Mouse (Mus musculus): ENCODE results near the gene Ttll12. TPM values are rescaled to one million over a fixed set of nuclear protein-coding genes. Genes with fewer than 3 reads are reported as not detected.

Ttll12 gene
- total RNA-seq, 2 experiments from 2014 or later = 5.6 to 6.5 TPM

DNA sequence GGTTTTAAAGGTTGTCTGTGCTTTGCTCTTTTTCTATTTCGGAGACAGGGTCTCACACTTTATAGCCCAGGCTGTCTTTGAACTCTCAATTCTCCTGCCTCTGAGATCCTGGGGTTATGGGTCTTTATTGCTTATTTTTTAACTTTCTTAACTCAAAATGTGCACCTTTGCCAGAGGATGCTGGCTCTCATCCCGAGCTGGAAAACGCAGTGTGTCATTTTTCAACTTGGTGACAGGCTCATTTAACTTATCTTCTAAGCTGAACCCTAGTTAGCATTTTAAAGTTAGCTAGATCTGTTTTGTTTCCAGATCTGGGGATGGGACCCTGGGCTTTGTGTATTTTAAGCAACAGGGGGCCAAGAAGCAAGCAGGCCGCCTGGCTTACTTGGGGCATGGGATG is 66.1 kb downstream of the Ttll12 start:
- intact Hi-C loops (cut with DNase I) = no loop called here
- DNase-seq = no peak

DNA sequence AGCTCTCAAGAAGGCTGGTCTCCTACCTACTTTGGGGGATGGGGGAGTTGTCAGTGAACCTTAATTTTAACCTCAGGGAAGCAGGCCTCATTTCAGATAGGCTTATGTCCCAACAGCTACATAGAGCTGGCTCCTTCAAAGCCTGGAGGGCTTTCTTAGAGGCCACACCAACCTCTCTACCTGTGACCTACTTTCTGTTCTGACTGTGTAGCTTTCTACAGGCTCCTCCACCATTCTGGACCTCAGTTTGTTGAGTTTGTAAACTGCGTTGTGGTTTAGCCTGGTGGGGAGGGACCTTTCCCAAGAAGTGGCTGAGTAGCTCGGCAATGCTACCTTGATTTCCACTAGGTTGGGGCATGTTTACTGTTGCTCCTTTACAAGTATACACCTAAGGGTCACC is 67.2 kb downstream of the Ttll12 start:
- intact Hi-C loops (cut with DNase I) = no loop called here
- DNase-seq = no peak

DNA sequence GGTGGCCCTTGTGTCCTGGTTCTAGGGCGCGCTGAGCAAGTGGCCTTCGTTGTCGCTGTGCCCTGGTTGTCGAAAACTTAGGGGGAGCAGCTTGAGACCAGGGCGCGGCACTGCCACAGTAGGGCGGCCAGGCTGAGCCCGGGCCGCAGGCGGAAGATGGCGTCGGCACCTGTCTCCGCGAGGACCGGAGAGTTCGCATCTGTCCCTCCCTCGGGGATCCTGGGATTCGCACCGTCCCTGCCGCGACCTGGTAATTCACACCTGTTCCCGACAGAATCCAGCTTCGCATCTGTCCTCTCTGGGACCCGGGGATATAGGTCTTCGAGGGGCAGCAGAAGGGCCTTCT is 67.9 kb downstream of the Ttll12 start:
- DNase-seq = no peak
- intact Hi-C loops (cut with DNase I) = no loop called here

DNA sequence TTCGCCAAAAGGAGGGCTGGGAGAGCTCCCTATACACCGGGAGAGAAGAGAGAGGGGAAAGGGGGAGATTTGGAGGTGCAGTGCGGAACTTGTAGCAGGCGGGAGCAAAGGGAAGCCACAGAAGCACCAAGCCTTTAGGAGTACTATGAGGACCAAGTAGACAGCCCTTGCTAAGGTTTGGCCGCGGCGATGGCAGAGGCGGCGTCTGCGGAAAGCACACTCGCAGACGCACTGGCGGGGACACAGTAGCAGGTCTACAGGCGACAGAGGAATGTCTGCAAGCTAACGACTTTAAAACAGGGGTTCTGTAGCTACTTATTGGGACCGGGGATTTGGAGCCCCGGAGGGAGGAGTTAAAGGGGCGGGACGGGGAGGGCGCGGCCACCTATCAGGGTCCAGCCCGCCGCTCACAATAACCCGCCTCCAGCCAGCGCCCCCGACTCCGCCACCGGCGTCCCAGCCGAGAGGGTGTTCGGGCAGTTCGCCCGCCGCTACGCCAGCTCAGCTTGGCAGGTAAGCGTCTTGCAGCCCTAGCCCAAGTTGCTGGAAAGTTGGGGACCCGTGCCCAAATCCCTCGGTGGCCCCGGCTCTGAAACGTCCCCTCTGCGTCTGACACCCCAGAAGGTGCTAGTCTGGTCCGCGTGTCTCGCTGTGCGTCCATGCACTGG is 68.4 kb downstream of the Ttll12 start, which contains the start of gene Bik:
Gene Bik, plus strand, starts transcription at position 439 of the 668 bp plus-strand sequence.
- intact Hi-C loops (cut with DNase I) = no loop called here
- DNase-seq = peak; percentile 75 to 82

Other genes with a start within 250 kb of the Ttll12 start
- 10 to 100 TPM; 11.0 to 12.2 TPM for gene Arfgap3, start 244.9 kb downstream of the Ttll12 start, total RNA-seq (2021)
- 100 to 1,000 TPM; 174 to 191 TPM for gene Pacsin2, start 130.6 kb downstream of the Ttll12 start, total RNA-seq (2021)
- 10 to 100 TPM; 47.3 to 53.2 TPM for gene Ttll1, start 84.3 kb downstream of the Ttll12 start, total RNA-seq (2021)
- gene Bik, start 68.3 kb downstream of the Ttll12 start, total RNA-seq (2021) = 10 to 100 TPM; 11.6 to 13.1 TPM
- 10 to 100 TPM; 60.2 to 68.3 TPM for gene Tspo, start 31.6 kb downstream of the Ttll12 start, total RNA-seq (2021)
- 10 to 100 TPM; 37.8 to 39.3 TPM for gene Mcat, start 31.4 kb downstream of the Ttll12 start, total RNA-seq (2021)
- 1 to 10 TPM; 1.3 TPM for gene Scube1, start 129.9 kb upstream of the Ttll12 start, total RNA-seq (2021)
- not detected for gene Mpped1, start 184.3 kb upstream of the Ttll12 start, total RNA-seq (2021)

Data from heart, postnatal 36 days (tissue).